Mouse (Mus musculus): ENCODE data around the gene Fhl5. TPM values are rescaled to one million over a fixed set of nuclear protein-coding genes. Genes with fewer than 3 reads are reported as not detected.
A peak's percentile ranks its signal among the peaks of the same experiment; 100 is the strongest.
"Not testable (repeated sequence)": the region's sequence is repeated elsewhere in the genome, so short reads cannot be mapped to it uniquely, and the experiment has no call there.

Fhl5 gene
- 0.24 and 0.40 TPM in 2 replicates for polyA plus RNA-seq (2015; fragmentation: Nextera tagmentation; extraction: Ambion mirVana)

DNA sequence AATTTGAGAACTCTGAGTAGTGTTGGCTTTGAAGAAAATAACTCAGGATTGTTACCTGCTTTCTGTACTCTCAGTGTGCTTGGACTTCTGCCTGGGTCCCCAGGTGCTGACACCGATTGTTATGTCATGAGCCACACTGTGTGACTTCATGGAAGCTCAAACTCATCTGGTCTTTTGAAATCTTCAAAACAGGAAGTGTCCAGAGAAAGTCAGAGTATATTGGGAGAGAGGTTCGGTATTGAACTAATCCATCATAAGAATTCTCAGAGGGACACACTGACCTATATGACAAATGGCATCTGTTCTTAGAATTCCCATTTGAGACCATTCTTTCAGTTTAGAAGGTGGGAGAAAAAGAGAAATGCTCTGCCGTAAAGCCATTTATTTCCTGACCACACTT is at the start of gene Fhl5:
Gene Fhl5, minus strand, starts transcription at position 101 of the 400 bp plus-strand sequence.
- H3K4me1 ChIP-seq = no peaks in the 10 kb centered on the region
- WGBS = 80% methylated on average over 3 of the region's 3 CpGs
- no peak for ATAC-seq (ENCODE audit: borderline replicate concordance, extremely low read depth, low FRiP score, low TSS enrichment)

DNA sequence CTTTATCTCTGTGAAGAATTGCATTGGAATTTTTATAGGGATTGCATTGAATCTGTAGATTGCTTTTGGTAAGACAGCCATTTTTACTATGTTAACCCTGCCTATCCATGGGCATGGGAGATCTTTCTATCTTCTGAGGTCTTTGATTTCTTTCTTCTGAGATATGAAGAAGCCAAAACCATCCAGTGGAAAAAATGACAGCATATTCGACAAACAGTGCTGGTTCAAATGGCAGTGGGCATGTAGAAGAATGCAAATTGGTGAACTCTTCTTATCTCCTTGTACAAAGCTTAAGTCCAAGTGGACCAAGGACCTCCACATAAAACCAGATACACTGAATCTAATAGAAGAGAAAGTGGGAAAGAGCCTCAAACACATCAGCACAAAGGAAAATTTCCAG is 42.3 kb upstream of the Fhl5 start:
- not testable (repeated sequence) for H3K9ac ChIP-seq; H3K27me3 ChIP-seq; H3K36me3 ChIP-seq; H3K4me1 ChIP-seq; ATAC-seq (ENCODE audit: borderline replicate concordance, extremely low read depth, low FRiP score, low TSS enrichment); H3K27ac ChIP-seq; H3K4me3 ChIP-seq; H3K9me3 ChIP-seq; H3K4me2 ChIP-seq
- WGBS = 70% methylated on average over 1 of the region's 1 CpGs

More for the DNA sequence above, at the start of gene Fhl5:
- Histone ChIP-seq H3K9ac (no peak within 1 kb of the TSS), H3K27me3 (no peaks in the 10 kb centered on the region), H3K36me3 (no peaks in the 10 kb centered on the region), H3K4me3 (no peak within 1 kb of the TSS), H3K9me3 (no peaks in the 10 kb centered on the region), H3K27ac (no peak within 1 kb of the TSS), H3K4me2 (no peak within 1 kb of the TSS)

DNA sequence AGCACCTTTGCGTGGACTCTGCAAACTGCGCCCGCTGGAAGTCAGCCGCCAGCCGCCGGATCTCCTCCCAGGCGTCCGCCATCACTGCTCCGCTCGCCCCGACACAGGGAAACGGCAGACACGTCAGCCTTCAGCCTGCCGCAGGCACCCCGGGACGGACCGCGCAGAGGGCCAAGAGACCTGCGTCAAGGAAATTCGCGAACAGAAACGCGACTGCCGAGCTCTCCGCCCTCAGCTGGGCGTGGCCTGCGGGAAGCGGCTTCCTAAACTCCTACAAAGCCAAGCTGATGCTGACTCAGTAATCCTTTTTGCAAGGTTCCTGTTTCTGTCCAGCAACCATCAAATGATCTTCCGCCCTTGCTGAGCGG is 39.0 kb upstream of the Fhl5 start, which contains the start of gene Ufl1:
Gene Ufl1, minus strand, starts transcription at position 151 of the 368 bp plus-strand sequence.
- Histone ChIP-seq H3K36me3 (peaks cover 15% of the 10 kb centered on the region), H3K4me1 (peaks cover 4% of the 10 kb centered on the region; the same call in 1 of the 2 replicates), H3K27me3 (no peaks in the 10 kb centered on the region), H3K9ac (peak within 1 kb of the TSS; percentile 97), H3K4me3 (peak within 1 kb of the TSS; percentile 87), H3K4me2 (peak within 1 kb of the TSS; percentile 58), H3K9me3 (no peaks in the 10 kb centered on the region), H3K27ac (peak within 1 kb of the TSS; percentile 98)
- peak; percentile 99 for ATAC-seq (ENCODE audit: borderline replicate concordance, extremely low read depth, low FRiP score, low TSS enrichment)
- WGBS = under 1% methylated on average over 30 of the region's 30 CpGs

DNA sequence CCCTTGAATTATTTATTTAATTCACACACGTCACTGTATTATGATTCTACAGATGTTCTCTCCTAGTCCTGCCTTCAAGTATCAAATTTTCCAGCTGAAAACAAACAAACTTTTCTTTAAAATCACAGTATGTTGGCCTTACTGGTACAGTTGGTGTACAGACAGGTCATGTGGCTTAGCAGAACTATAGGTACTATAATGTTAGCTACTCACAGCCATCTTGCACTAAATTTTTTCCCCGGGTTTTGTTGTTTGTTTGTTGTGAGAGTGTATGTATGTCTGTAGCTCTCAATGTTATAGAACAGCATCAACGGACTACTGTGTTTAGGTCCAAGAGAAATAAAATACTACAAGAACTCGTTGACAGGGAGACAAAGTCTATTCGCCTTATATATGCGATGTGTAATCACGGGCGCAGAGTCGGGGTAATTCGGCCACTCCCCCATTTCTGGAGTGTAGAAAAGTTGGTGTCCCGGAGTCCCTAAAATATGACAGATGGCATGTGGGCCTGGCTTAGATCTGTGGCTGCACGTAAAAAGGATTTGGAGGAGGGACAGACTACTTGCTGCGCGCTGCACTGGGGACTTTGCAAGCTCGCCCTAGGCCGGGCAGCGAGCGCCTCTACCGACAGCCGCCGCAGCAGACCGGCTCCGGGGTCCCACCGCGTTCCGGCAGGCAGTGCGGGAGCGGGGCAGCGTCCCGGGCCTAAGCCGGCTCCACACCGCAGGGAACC is 38.4 kb upstream of the Fhl5 start:
- peak overlapping the region; percentile 97 for H3K9ac ChIP-seq
- H3K4me1 ChIP-seq = peaks cover 4% of the 10 kb centered on the region; the same call in 1 of the 2 replicates
- peak overlapping the region; percentile 98 for H3K27ac ChIP-seq
- under 1% methylated on average over 32 of the region's 32 CpGs for WGBS
- peak overlapping the region; percentile 87 for H3K4me3 ChIP-seq
- peak overlapping the region; percentile 58 for H3K4me2 ChIP-seq
- H3K9me3 ChIP-seq = no peaks in the 10 kb centered on the region
- peaks cover 16% of the 10 kb centered on the region for H3K36me3 ChIP-seq
- no peaks in the 10 kb centered on the region for H3K27me3 ChIP-seq
- peak; percentile 95 for ATAC-seq (ENCODE audit: borderline replicate concordance, extremely low read depth, low FRiP score, low TSS enrichment)

DNA sequence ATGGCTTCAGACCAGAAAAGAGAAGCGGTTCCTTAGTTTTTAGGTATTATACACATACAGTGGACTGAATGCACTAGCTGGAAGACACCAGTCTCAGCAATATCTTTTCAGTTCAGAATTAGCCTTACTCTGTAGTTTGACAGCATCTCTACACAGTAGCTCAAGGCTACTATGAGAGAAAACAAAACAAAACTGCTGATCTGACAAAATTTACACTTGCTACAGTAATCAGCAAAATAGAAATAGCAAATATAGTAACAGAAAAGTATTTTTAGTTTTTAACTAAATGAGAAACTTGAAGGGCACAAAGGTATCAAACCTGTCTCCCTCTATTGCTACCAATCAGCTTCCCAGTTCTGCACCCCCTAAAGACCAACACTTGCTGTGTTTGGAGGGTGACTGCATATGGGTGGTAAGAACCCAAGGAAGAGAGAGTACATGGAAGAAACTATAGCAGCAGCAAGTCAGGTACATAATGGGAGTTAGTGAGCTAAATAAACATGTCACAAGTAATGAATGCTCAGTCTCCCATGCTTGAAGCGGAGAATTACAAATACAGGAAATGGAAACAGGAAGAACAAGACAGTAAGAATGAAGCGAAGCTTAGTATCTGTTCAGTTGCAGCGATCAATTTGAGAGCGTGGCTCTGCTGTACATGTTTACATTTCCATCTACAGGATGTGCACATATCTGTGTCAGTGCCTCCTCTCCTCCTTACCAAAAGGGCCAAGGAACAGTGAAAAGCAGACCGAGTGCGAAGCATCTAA is 30.4 kb upstream of the Fhl5 start:
- no peak overlapping the region for H3K4me3 ChIP-seq
- no peaks in the 10 kb centered on the region for H3K9me3 ChIP-seq
- no peaks in the 10 kb centered on the region for H3K27me3 ChIP-seq
- ATAC-seq (ENCODE audit: borderline replicate concordance, extremely low read depth, low FRiP score, low TSS enrichment) = no peak
- peaks cover 69% of the 10 kb centered on the region for H3K36me3 ChIP-seq
- no peak overlapping the region for H3K27ac ChIP-seq
- no peak overlapping the region for H3K9ac ChIP-seq
- H3K4me2 ChIP-seq = no peak overlapping the region
- 69% methylated on average over 7 of the region's 7 CpGs for WGBS
- H3K4me1 ChIP-seq = no peaks in the 10 kb centered on the region

DNA sequence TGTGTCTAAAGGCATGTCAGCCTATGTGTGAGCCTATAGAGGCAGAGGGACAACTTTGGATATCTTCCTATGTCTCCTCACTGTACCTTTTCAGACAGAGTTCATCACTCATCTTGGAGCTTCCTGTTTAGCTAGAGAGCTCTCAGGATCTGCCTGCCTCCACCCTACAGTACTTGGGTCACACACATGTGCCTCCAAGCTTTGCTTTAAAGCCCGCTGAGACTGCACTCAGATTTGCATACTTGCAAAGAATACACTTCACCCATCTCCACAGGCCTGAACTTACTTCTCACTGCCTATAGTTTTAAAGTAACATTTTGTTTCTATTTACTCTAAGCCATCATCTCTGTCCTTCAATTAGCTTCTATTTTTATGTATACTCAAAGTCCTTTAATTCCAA is 29.2 kb upstream of the Fhl5 start:
- H3K9ac ChIP-seq = no peak overlapping the region
- no peaks in the 10 kb centered on the region for H3K4me1 ChIP-seq
- H3K4me2 ChIP-seq = no peak overlapping the region
- no peak overlapping the region for H3K27ac ChIP-seq
- no peaks in the 10 kb centered on the region for H3K9me3 ChIP-seq
- peaks cover 70% of the 10 kb centered on the region for H3K36me3 ChIP-seq
- 94% methylated on average over 1 of the region's 1 CpGs for WGBS
- ATAC-seq (ENCODE audit: borderline replicate concordance, extremely low read depth, low FRiP score, low TSS enrichment) = no peak
- H3K4me3 ChIP-seq = no peak overlapping the region
- H3K27me3 ChIP-seq = no peaks in the 10 kb centered on the region

DNA sequence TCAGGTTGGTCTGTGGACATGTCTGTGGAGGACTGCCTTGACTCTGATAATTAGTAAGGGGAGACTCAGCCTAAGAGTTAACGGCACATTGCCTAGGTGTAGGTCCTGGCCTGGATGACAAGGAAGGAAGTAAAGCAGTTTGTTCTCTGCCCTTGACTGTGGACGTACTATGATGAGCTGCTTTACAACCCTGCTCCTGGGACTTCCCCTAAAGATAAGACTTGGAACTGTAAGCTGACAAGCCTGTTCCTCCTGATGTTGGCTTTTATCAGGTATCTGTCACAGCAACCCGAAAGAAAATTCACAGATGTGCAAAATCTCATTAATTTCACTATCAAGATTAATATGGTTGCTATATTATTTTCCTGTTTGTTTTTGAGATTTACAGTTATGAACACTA is 24.5 kb upstream of the Fhl5 start:
- H3K9ac ChIP-seq = no peak overlapping the region
- no peaks in the 10 kb centered on the region for H3K27me3 ChIP-seq
- 91% methylated on average over 3 of the region's 3 CpGs for WGBS
- H3K9me3 ChIP-seq = no peaks in the 10 kb centered on the region
- H3K36me3 ChIP-seq = peaks cover 62% of the 10 kb centered on the region
- no peak overlapping the region for H3K27ac ChIP-seq
- no peak for ATAC-seq (ENCODE audit: borderline replicate concordance, extremely low read depth, low FRiP score, low TSS enrichment)
- no peak overlapping the region for H3K4me3 ChIP-seq
- H3K4me1 ChIP-seq = no peaks in the 10 kb centered on the region
- H3K4me2 ChIP-seq = no peak overlapping the region

DNA sequence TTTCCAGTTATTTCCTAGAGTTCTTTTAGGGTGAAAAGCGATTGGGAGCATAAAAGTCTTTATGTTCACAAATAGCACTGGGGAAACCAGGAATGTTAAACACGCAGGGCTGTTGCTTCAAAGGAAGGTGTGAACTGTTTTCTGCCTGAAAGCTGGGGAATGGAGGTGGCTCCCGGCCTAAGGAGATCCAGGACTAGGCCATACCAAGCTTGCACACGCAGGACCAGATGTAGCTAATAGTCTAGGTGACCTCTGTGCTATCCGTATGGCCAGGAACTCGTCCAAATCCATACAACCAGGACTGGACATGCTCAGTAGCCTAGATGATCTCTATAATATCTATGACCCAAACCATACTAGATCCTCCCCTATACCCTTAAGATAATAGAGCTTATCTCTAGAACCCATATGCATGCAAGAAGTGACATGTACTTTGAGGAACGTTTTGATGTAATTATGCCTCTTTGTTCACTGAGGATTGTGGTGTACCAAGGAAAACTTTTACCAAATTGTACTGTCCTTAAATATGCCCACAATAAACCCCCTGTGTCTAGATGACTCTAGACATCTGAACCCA is 15.2 kb upstream of the Fhl5 start:
- no peaks in the 10 kb centered on the region for H3K9me3 ChIP-seq
- no peak overlapping the region for H3K4me2 ChIP-seq
- no peak overlapping the region for H3K4me3 ChIP-seq
- no peak overlapping the region for H3K27ac ChIP-seq
- no peaks in the 10 kb centered on the region for H3K27me3 ChIP-seq
- no peak overlapping the region for H3K9ac ChIP-seq
- H3K4me1 ChIP-seq = no peaks in the 10 kb centered on the region
- no peak for ATAC-seq (ENCODE audit: borderline replicate concordance, extremely low read depth, low FRiP score, low TSS enrichment)
- WGBS = 87% methylated on average over 7 of the region's 7 CpGs
- peaks cover 29% of the 10 kb centered on the region for H3K36me3 ChIP-seq

DNA sequence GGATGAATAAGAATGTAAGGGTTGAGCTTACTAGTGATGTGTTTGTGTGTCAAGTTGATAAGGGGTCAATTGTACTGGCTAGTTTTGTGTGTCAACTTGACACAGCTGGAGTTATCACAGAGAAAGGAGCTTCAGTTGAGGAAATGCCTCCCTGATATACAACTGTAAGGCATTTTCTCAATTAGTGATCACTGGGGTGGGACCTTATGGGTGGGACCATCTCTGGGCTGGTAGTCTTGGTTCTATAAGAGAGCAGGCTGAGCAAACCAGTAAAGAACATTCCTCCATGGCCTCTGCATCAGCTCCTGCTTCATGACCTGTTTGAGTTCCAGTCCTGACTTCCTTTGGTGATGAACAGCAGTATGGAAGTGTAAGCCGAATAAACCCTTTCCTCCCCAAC is 7.0 kb downstream of the Fhl5 start:
- not testable (repeated sequence) for ATAC-seq (ENCODE audit: borderline replicate concordance, extremely low read depth, low FRiP score, low TSS enrichment); H3K4me1 ChIP-seq; H3K27me3 ChIP-seq; H3K4me3 ChIP-seq; H3K9ac ChIP-seq; H3K27ac ChIP-seq; H3K36me3 ChIP-seq; H3K4me2 ChIP-seq; H3K9me3 ChIP-seq
- 80% methylated on average over 1 of the region's 1 CpGs for WGBS

DNA sequence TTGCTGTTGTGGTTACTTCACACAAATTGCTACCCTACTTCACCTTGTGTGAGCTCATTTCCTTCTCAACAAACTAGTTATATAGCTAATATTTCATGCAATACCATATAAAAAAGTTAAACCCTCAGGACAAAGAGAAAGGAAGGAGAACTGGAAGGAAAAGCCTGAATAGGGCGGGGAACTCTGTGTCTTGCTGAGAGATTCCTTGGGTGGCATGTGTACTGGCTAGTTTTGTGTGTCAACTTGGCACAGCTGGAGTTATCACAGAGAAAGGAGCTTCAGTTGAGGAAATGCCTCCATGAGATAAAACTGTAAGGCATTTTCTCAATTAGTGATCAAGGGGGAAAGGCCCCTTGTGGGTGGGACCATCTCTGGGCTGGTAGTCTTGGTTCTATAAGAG is 8.9 kb downstream of the Fhl5 start:
- ATAC-seq (ENCODE audit: borderline replicate concordance, extremely low read depth, low FRiP score, low TSS enrichment) = not testable (repeated sequence)

DNA sequence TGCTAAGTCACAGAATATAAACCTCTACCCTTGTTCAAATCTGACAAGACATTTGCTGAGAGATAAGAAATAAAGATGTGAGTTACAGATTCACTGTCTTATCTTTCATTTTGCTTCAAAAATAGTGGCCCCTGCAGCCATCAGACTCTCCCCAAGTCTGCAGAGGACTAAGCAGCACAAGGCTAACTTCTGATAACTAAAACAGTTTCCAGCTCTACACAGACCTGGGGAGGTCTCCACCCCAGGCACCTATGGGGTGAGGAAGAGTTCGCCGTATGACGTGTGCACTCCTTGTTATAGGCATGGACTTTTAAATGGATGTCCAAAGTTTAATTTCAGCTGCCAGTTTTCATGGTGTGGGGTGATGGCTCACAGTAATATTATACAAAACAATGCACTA is 10.1 kb downstream of the Fhl5 start:
- 86% methylated on average over 3 of the region's 3 CpGs for WGBS
- H3K9me3 ChIP-seq = no peaks in the 10 kb centered on the region

More for the DNA sequence above, 8.9 kb downstream of the Fhl5 start:
- WGBS = 93% methylated on average over 1 of the region's 1 CpGs
- not testable (repeated sequence) for H3K27ac ChIP-seq, H3K4me1 ChIP-seq, H3K27me3 ChIP-seq, H3K9ac ChIP-seq, H3K4me3 ChIP-seq, H3K36me3 ChIP-seq, H3K9me3 ChIP-seq, H3K4me2 ChIP-seq

DNA sequence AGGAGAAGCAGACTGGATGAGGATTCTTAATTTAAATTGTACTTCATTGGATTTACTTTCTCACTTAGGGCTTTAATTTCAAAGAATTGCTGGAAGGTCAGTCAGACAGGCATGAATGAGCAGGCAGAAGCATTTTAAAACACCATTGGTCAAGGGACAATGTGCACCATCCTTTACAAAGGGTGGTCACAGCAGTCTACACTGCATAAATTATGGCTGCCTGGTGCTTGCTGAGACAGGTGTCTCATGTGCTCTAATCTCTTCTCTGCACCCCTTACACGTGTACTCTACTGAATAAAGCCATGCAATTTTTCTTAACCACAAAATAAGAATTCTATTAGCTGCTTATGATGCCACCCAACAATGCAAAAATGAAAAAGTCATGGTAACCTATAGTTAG is 15.1 kb downstream of the Fhl5 start:
- Histone ChIP-seq H3K4me3 (no peak overlapping the region), H3K9me3 (no peaks in the 10 kb centered on the region), H3K4me1 (no peaks in the 10 kb centered on the region), H3K9ac (no peak overlapping the region), H3K27me3 (no peaks in the 10 kb centered on the region), H3K27ac (no peak overlapping the region), H3K36me3 (no peaks in the 10 kb centered on the region), H3K4me2 (no peak overlapping the region)
- ATAC-seq (ENCODE audit: borderline replicate concordance, extremely low read depth, low FRiP score, low TSS enrichment) = no peak
- 28% methylated on average over 1 of the region's 1 CpGs for WGBS

More for the DNA sequence above, 10.1 kb downstream of the Fhl5 start:
- H3K4me1 ChIP-seq = no peaks in the 10 kb centered on the region
- H3K4me2 ChIP-seq = no peak overlapping the region
- no peak for ATAC-seq (ENCODE audit: borderline replicate concordance, extremely low read depth, low FRiP score, low TSS enrichment)
- no peak overlapping the region for H3K4me3 ChIP-seq
- no peaks in the 10 kb centered on the region for H3K36me3 ChIP-seq
- no peak overlapping the region for H3K9ac ChIP-seq
- H3K27me3 ChIP-seq = no peaks in the 10 kb centered on the region
- H3K27ac ChIP-seq = no peak overlapping the region

Data from lung, embryonic 15.5 days (tissue).